Mouse (Mus musculus) monocyte, adult 2 months (primary cell): ENCODE data around the gene Col15a1.

Experiments
- DNase-seq, 2 experiments: peaks; one replicate each; pipeline ENCODE4 v3.0.0; 2022; ENCODE audit warnings: low spot score in 2 of 2, low read depth in 1 of 2

Col15a1 gene

GRCm38 (mm10) chr4:47228945-47229344 is 21.0 kb downstream of the Col15a1 start:
- no peak for DNase-seq

GRCm38 (mm10) chr4:47230498-47230897 is 22.5 kb downstream of the Col15a1 start:
- DNase-seq, result no peak

- no peak for DNase-seq
Observed at GRCm38 (mm10) chr4:47231322-47231721, 23.4 kb downstream of the Col15a1 start.

DNA sequence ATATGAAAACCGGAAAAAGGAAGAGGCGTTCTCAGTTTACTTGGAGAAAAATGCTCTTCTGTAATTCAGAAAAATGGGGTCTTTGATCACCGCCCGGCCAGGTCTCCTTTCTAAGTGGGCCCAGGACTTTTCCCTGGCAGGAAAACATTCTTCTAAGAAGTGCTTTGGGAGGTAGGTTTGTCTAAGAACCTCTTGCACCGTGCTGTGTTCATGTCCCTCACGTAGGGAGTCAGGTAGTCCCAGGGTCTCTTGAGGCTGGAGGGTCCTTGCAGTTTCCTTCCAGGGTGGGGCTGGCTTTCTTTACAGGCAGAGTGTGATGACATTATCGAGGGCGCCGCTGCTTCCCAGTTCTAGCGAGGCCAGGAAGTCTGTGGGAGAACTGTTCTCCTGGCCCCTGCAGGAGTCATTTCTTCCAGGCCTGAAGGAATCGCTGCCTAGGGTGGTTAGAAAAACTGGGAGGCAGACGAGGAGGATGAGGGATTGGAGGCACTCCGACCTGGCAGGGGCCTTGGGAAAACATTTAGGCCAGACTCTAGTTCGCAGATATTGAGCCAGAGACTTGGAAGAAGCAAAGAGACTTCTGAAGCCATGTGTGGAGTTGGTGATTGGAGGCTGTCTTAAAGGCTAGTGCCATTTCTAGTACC is 25.4 kb downstream of the Col15a1 start:
- DNase-seq, result no peak

- DNase-seq, result peak; percentile 29 to 45
Observed at GRCm38 (mm10) chr4:47234667-47235267, 26.8 kb downstream of the Col15a1 start.

DNA sequence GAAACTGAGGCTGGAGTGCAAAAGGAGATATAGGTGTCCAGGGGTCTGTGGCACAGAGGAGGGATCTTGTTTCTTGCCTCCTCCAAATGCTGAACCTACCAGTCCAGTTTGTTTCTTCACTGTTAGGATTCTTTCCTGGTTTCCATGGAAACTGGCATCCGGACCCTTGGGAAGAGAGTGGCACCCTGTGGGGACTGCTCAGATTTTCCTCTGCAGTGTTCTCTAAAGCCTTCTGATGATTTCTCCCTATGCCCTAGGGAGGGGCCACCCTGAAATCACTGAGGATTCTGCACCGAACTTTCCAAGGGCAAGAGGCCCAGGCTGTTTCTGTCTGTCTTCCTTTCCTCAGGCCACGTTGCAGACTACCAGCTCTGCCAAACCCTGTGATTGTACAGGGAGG is 27.4 kb downstream of the Col15a1 start:
- DNase-seq, result no peak

GRCm38 (mm10) chr4:47236104-47236503 is 28.1 kb downstream of the Col15a1 start:
- DNase-seq, result no peak

- no peak for DNase-seq
Observed at GRCm38 (mm10) chr4:47237220-47237619, 29.3 kb downstream of the Col15a1 start.

DNA sequence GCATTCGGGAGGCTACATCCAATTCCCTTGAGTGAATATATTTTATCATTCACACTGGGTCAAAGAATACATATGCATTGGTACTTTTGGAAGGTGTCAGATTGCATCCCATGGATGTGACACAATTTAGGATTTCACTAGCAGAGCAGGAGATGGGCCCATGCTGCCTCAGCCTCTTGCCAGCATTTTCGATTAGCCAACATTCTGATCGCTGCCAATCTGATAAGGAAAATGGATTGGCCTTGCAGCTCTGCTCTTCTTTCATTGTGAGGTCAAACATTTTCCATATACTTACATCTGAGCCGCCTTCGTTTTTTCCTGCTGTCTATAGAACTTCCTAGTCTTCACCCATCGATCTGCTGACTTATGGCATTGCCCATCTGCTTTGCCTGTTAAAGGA is 31.2 kb downstream of the Col15a1 start:
- DNase-seq, result no peak

DNA sequence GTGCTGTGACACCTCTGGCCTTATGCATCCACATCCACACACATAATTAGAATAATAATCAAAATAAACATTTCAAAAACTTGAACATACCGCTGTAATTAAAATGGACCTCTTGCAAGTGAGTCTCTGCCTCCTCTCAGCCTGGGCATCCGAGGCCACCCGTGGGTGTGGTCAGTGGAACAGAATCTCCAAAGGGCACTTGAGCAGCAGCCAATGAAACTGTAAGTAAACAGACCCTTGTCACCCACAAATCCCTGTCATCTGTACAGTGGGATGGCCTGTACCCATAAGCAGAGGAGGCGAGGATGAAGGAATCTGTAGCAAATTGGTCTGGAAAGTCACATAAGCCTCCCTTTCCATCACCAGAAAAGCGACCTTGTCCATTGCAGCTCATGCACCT is 32.9 kb downstream of the Col15a1 start:
- DNase-seq, result no peak

DNA sequence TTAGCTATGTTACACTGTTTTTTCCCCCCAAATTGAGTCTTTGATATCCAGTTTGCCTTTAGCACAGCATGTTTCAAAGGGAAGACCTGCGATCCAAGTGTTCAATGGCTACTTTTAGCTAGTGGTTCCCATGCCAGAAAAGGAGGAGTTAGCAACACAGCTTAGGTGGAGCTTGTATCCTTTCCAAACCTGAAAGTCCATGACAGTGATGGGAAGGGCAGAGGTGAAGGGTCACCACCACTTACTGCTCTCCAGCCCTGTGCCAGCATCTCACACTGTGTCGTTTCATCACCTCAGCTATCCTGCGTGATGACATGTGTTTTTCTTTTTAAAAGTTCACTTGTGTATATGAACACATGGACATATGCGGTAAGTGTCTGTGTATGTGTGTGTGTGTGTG is 34.2 kb downstream of the Col15a1 start:
- no peak for DNase-seq

- no peak for DNase-seq
Observed at GRCm38 (mm10) chr4:47244651-47245050, 36.7 kb downstream of the Col15a1 start.

- DNase-seq, result no peak
Observed at GRCm38 (mm10) chr4:47245621-47246020, 37.7 kb downstream of the Col15a1 start.

- no peak for DNase-seq
Observed at GRCm38 (mm10) chr4:47246811-47247210, 38.9 kb downstream of the Col15a1 start.

DNA sequence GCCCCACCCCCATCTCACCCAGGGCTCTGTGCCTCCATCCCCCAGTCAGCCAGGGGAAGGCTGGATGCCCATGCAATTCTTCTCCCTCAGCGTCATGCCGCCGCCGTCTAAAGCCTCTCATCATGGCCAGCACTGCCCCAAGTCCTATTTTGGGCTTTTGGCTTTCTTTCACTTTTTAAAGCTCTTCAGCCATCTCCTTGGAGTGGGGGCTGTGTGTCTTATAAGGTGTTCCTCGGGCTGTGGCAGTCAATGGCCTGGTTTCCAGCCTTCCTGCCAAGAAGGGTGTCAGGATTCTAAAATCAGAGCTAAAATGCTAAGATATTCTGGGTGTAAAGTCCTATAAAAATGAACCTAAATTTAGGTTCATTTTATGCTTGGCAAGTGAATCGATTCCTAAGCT is 39.6 kb downstream of the Col15a1 start:
- no peak for DNase-seq

GRCm38 (mm10) chr4:47249193-47249592 is 41.2 kb downstream of the Col15a1 start:
- no peak for DNase-seq

GRCm38 (mm10) chr4:47251069-47251468 is 43.1 kb downstream of the Col15a1 start:
- DNase-seq, result peak; percentile 62 to 83

GRCm38 (mm10) chr4:47251693-47252435 is 43.9 kb downstream of the Col15a1 start:
- DNase-seq, result no peak

GRCm38 (mm10) chr4:47252627-47253026 is 44.7 kb downstream of the Col15a1 start:
- no peak for DNase-seq

DNA sequence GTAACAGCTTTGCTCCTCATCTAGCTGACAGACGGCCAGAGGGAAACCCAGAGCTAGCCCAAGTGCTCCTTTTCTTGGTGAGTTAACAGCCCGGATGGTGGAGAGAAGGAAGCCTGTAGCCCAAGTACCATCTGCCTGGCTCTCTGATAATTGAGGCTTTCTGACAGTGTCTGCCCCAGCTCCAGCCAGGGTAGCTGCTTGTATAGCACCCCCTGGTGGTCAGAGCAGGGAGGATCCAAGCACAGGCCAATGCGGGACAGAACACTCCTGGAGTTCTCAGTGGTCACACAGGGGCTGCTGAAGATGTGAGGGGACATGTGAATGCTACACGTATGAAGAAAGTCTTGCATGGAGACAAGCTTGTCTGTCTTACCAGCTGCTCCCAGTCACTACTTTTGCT is 47.7 kb downstream of the Col15a1 start:
- peak; percentile 27 to 64 for DNase-seq

DNA sequence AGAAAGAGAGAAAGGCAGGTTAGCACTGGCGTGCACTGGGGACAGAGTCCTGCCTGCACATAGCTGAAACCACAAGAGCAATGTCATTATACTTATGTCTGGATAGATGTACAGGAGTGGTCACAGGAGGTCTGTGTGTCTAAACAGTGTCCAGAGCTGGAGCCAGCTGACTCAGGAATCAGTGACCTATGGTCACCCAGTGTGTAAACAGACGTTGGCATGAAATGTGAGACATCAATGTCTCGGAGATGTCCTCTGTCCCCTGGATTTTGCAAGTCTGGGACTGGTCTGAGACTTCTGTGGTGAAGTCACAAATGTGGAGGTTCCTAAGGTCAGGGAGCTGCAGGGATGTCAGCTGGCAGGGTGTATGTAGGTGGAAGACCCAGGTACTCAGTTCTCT is 50.2 kb downstream of the Col15a1 start:
- DNase-seq, result no peak

DNA sequence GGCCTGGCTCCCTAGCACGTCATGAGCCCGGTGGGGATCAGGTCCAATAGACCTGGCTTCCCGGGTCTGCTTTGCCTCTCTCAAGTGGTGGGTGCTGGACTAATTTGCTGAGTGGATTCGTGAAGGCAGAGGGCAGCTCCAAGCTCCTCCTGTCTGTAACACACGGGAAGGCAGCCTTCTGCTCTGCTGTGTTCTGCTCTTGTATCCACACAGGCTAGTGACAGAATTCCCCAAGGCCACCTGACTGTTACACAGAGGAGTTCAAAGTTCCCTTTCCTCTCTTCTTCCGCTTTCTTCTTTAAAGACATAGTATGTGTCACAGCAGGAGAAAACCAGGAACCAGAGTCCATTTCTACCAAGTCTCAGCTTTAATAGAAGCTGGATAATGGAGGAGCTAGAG is 53.1 kb downstream of the Col15a1 start:
- peak; percentile 26 to 37 for DNase-seq
